Mouse (Mus musculus) forebrain, embryonic 15.5 days (tissue): ENCODE measurements at regions not wholly inside any gene's neighbourhood (a gene's known extent, or its start where the extent isn't known, plus 50 kb on each side); places are given as distances from the start of the nearest gene placed in this dataset.

ENCODE experiments used
- ATAC-seq: fragments of 200-750 bp; cut with Nextera tagmentation; replicated peaks from 2 replicates; pipeline ENCODE4 v1.8.0; 2017; ENCODE audit warnings: mild to moderate bottlenecking, moderate TSS enrichment, moderate library complexity
- H3K27ac ChIP-seq: fragments of 300-500 bp; sonication (generic); replicated peaks from 2 replicates; pipeline ENCODE4 v1.5.1; 2015; ENCODE audit warnings: mild to moderate bottlenecking, inconsistent platforms
- H3K27me3 ChIP-seq: fragments of 300-500 bp; sonication (generic); 2 replicates; pipeline ENCODE4 v1.6.1; 2015; ENCODE audit warnings: inconsistent platforms
- H3K36me3 ChIP-seq: fragments of 300-500 bp; sonication (generic); 2 replicates; pipeline ENCODE4 v1.6.1; 2015; ENCODE audit warnings: mild to moderate bottlenecking, inconsistent platforms
- H3K4me1 ChIP-seq: fragments of 300-500 bp; sonication (generic); 2 replicates; pipeline ENCODE4 v1.6.1; 2015; ENCODE audit warnings: inconsistent platforms
- H3K4me2 ChIP-seq: fragments of 300-500 bp; sonication (generic); replicated peaks from 2 replicates; pipeline ENCODE4 v1.6.1; 2015; ENCODE audit warnings: mild to moderate bottlenecking, inconsistent platforms
- H3K4me3 ChIP-seq: fragments of 300-500 bp; sonication (generic); 2 replicates; pipeline ENCODE4 v1.5.1; 2015; ENCODE audit warnings: mild to moderate bottlenecking, inconsistent platforms
- H3K9ac ChIP-seq: fragments of 300-500 bp; sonication (generic); replicated peaks from 2 replicates; pipeline ENCODE4 v1.6.1; 2015; ENCODE audit warnings: mild to moderate bottlenecking, inconsistent platforms
- H3K9me3 ChIP-seq: fragments of 300-500 bp; sonication (generic); 2 replicates; pipeline ENCODE4 v1.6.1; 2016; ENCODE audit warnings: inconsistent platforms
- WGBS: fragments of 180-500 bp; shearing (Covaris S2); methylation state at CpG from one replicate; pipeline ENCODE4 v1.1.7; 2015; ENCODE audit warnings: mixed read lengths; 5-methylcytosine and 5-hydroxymethylcytosine counted together

- Histone ChIP-seq H3K4me1 (no peaks in the 10 kb centered on the region), H3K9me3 (no peaks in the 10 kb centered on the region), H3K27me3 (no peaks in the 10 kb centered on the region), H3K4me2 (no peak overlapping the region), H3K4me3 (no peak overlapping the region), H3K9ac (no peak overlapping the region), H3K27ac (no peak overlapping the region), H3K36me3 (no peaks in the 10 kb centered on the region)
- 91% methylated on average over 1 of the region's 1 CpGs for WGBS
- no peak for ATAC-seq
Observed at GRCm38 (mm10) chr1:194565574-194565973, 52.4 kb upstream of the Plxna2 start.

DNA sequence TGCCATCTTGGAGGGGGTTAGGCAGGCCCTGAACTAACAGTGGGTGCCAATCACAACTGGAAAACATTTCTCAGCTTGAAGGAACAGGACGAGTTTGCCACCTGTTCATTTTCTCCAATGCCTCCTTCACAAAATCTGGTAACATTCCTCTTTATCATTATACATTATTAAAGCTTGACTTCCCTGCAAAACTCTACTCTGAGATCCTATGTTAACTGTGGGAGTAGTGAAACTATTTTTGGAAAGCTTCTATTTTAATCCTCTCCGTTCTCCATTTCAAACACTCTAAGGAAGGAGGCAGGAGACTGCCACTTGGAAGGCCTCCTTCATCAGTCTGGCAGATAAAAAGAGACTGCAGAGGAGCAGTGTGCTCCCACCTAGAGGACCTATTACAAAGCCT lies 54.1 kb upstream of the Plxna2 start:
- Histone ChIP-seq H3K9ac (no peak overlapping the region), H3K9me3 (no peaks in the 10 kb centered on the region), H3K4me2 (no peak overlapping the region), H3K27me3 (no peaks in the 10 kb centered on the region), H3K36me3 (no peaks in the 10 kb centered on the region), H3K4me3 (no peak overlapping the region), H3K27ac (no peak overlapping the region), H3K4me1 (no peaks in the 10 kb centered on the region)
- no peak for ATAC-seq
- 53% methylated on average over 2 of the region's 2 CpGs for WGBS

GRCm38 (mm10) chr1:194561098-194561497 lies 56.9 kb upstream of the Plxna2 start:
- WGBS: 28% methylated on average over 1 of the region's 1 CpGs

DNA sequence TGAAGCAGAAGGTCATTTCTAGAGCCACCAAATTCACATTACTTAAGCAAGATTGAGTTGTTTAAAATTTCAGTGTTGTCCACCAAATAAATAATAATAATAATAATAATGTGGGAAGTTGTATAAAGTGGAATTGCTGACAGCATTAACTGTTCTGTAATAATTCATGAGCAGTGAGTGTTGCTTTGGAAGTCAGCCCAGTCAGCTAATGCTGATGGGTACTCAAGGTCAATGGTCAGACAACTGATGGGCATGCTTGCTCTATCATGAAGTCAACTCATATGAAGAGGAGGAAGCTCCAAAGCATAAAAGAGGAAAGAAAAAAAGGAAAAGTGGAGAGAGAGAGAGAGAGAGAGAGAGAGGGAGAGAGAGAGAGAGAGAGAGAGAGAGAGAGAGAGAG lies 69.4 kb upstream of the Plxna2 start:
- no peak overlapping the region for H3K4me2 ChIP-seq
- no peak overlapping the region for H3K27ac ChIP-seq
- H3K4me3 ChIP-seq: no peak overlapping the region
- no peaks in the 10 kb centered on the region for H3K27me3 ChIP-seq
- no peaks in the 10 kb centered on the region for H3K36me3 ChIP-seq
- no peaks in the 10 kb centered on the region for H3K9me3 ChIP-seq
- H3K9ac ChIP-seq: no peak overlapping the region
- no peaks in the 10 kb centered on the region for H3K4me1 ChIP-seq
- ATAC-seq: no peak

More at GRCm38 (mm10) chr1:194561098-194561497, 56.9 kb upstream of the Plxna2 start:
- H3K4me3 ChIP-seq: no peak overlapping the region
- no peaks in the 10 kb centered on the region for H3K27me3 ChIP-seq
- H3K36me3 ChIP-seq: no peaks in the 10 kb centered on the region
- ATAC-seq: no peak
- no peak overlapping the region for H3K27ac ChIP-seq
- H3K9ac ChIP-seq: no peak overlapping the region
- no peaks in the 10 kb centered on the region for H3K9me3 ChIP-seq
- no peaks in the 10 kb centered on the region for H3K4me1 ChIP-seq
- no peak overlapping the region for H3K4me2 ChIP-seq

- ATAC-seq: no peak
Observed at GRCm38 (mm10) chr1:194548243-194548642, 69.8 kb upstream of the Plxna2 start.

GRCm38 (mm10) chr1:194540923-194541322 lies 77.1 kb upstream of the Plxna2 start:
- no peaks in the 10 kb centered on the region for H3K4me1 ChIP-seq
- WGBS: 91% methylated on average over 2 of the region's 2 CpGs

More at GRCm38 (mm10) chr1:194548243-194548642, 69.8 kb upstream of the Plxna2 start:
- no peak overlapping the region for H3K4me3 ChIP-seq
- no peak overlapping the region for H3K27ac ChIP-seq
- H3K9me3 ChIP-seq: no peaks in the 10 kb centered on the region
- no peaks in the 10 kb centered on the region for H3K36me3 ChIP-seq
- 95% methylated on average over 1 of the region's 1 CpGs for WGBS
- H3K4me2 ChIP-seq: no peak overlapping the region
- H3K27me3 ChIP-seq: no peaks in the 10 kb centered on the region
- H3K9ac ChIP-seq: no peak overlapping the region
- no peaks in the 10 kb centered on the region for H3K4me1 ChIP-seq

GRCm38 (mm10) chr1:194527342-194528165 lies 90.5 kb upstream of the Plxna2 start:
- H3K27me3 ChIP-seq: no peaks in the 10 kb centered on the region
- H3K4me3 ChIP-seq: no peak overlapping the region
- H3K27ac ChIP-seq: no peak overlapping the region
- no peak overlapping the region for H3K9ac ChIP-seq
- no peak overlapping the region for H3K4me2 ChIP-seq
- no peaks in the 10 kb centered on the region for H3K4me1 ChIP-seq
- H3K36me3 ChIP-seq: no peaks in the 10 kb centered on the region
- 80% methylated on average over 2 of the region's 2 CpGs for WGBS
- H3K9me3 ChIP-seq: no peaks in the 10 kb centered on the region
- no peak for ATAC-seq

More at GRCm38 (mm10) chr1:194540923-194541322, 77.1 kb upstream of the Plxna2 start:
- H3K36me3 ChIP-seq: no peaks in the 10 kb centered on the region
- H3K4me3 ChIP-seq: no peak overlapping the region
- H3K27ac ChIP-seq: no peak overlapping the region
- H3K27me3 ChIP-seq: no peaks in the 10 kb centered on the region
- no peaks in the 10 kb centered on the region for H3K9me3 ChIP-seq
- ATAC-seq: no peak
- H3K4me2 ChIP-seq: no peak overlapping the region
- H3K9ac ChIP-seq: no peak overlapping the region

- Histone ChIP-seq H3K9ac (no peak overlapping the region), H3K4me3 (no peak overlapping the region), H3K4me1 (no peaks in the 10 kb centered on the region), H3K9me3 (no peaks in the 10 kb centered on the region), H3K27ac (no peak overlapping the region), H3K4me2 (no peak overlapping the region), H3K36me3 (no peaks in the 10 kb centered on the region), H3K27me3 (no peaks in the 10 kb centered on the region)
- no peak for ATAC-seq
- 93% methylated on average over 2 of the region's 2 CpGs for WGBS
Observed at GRCm38 (mm10) chr1:194524976-194525375, 93.0 kb upstream of the Plxna2 start.

- no peaks in the 10 kb centered on the region for H3K36me3 ChIP-seq
- no peak for ATAC-seq
- 71% methylated on average over 2 of the region's 2 CpGs for WGBS
Observed at GRCm38 (mm10) chr1:194521216-194521615, 96.8 kb upstream of the Plxna2 start.

GRCm38 (mm10) chr1:194519509-194520220 lies 98.4 kb upstream of the Plxna2 start:
- Histone ChIP-seq H3K4me2 (no peak overlapping the region), H3K9me3 (no peaks in the 10 kb centered on the region), H3K27me3 (no peaks in the 10 kb centered on the region), H3K36me3 (no peaks in the 10 kb centered on the region), H3K4me3 (no peak overlapping the region), H3K4me1 (peaks cover 5% of the 10 kb centered on the region; the same call in 1 of the 2 replicates), H3K9ac (no peak overlapping the region), H3K27ac (no peak overlapping the region)
- no peak for ATAC-seq
- WGBS: 78% methylated on average over 6 of the region's 6 CpGs

More at GRCm38 (mm10) chr1:194521216-194521615, 96.8 kb upstream of the Plxna2 start:
- H3K4me2 ChIP-seq: no peak overlapping the region
- no peak overlapping the region for H3K27ac ChIP-seq
- no peaks in the 10 kb centered on the region for H3K9me3 ChIP-seq
- no peak overlapping the region for H3K4me3 ChIP-seq
- no peaks in the 10 kb centered on the region for H3K27me3 ChIP-seq
- peaks cover 2% of the 10 kb centered on the region; the same call in 1 of the 2 replicates for H3K4me1 ChIP-seq
- no peak overlapping the region for H3K9ac ChIP-seq

DNA sequence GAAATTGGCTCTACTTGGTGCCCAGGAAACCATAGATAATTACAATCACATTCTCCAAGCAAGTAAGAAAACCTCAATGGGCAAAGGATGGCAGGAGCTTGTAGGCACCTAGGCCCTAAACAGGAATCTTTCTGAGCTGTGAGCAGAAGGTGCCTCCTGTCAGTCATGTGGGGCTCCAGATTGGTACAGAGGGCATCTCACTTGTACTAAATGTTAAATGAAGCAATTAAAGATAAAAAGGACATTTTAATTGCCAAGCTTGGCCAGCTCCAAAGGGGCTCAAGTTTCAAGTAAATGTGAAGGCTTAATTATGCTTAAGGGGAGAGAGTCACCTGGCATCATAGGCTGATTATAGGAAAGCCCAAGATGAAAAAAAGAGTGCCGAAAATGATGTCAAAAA lies 101.9 kb upstream of the Plxna2 start:
- Histone ChIP-seq H3K4me1 (peaks cover 5% of the 10 kb centered on the region; the same call in 1 of the 2 replicates), H3K4me2 (no peak overlapping the region), H3K9me3 (no peaks in the 10 kb centered on the region; the same call in 1 of the 2 replicates), H3K36me3 (no peaks in the 10 kb centered on the region), H3K9ac (no peak overlapping the region), H3K27me3 (no peaks in the 10 kb centered on the region), H3K27ac (no peak overlapping the region), H3K4me3 (no peak overlapping the region)
- ATAC-seq: no peak
- WGBS: 35% methylated on average over 1 of the region's 1 CpGs

GRCm38 (mm10) chr1:194508314-194508713 lies 109.7 kb upstream of the Plxna2 start:
- 71% methylated on average over 1 of the region's 1 CpGs for WGBS
- Histone ChIP-seq H3K4me3 (no peak overlapping the region), H3K27ac (no peak overlapping the region), H3K27me3 (no peaks in the 10 kb centered on the region), H3K9ac (no peak overlapping the region), H3K36me3 (no peaks in the 10 kb centered on the region), H3K9me3 (no peaks in the 10 kb centered on the region; the same call in 1 of the 2 replicates), H3K4me1 (no peaks in the 10 kb centered on the region; the same call in 1 of the 2 replicates), H3K4me2 (no peak overlapping the region)
- ATAC-seq: no peak
